Mouse (Mus musculus) A20 (cell line): ENCODE results near the gene Crip3.

Source experiments
- DNase-seq: peaks from one replicate; pipeline ENCODE4 v3.0.0-alpha.2; 2011; ENCODE audit warnings: low read depth, low spot score

Crip3 gene

DNA sequence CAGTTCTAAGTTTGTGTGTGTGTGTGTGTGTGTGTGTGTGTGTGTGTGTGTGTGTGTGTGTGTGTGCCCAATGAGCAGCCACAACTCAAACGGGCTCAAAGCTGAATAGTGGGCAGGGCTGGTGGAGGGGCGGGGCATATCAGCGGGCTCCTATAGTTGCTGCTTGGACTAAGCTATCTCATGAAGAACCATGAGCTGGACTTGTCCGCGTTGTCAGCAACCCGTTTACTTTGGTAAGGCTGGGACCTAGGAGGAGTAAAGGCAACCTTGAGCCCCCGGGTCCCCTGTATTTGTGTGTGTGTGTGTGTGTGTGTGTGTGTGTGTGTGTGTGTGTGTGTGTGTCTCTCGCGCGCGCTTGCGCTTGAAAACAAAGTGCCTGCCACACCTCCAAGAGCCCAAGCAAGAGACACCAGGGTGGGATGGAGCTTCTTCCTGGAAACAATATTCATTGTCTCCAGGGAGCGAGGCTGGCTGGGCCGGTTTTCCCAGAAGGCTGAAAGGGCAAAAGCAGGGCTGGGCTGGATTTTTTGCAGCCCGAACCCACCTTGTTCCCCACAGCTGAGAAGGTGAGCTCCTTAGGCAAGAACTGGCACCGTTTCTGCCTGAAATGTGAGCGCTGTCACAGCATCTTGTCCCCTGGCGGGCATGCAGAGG is at the start of gene Crip3:
Crip3 (plus strand) TSS at position 166 of the 654 bp plus-strand sequence.
- no peak for DNase-seq

DNA sequence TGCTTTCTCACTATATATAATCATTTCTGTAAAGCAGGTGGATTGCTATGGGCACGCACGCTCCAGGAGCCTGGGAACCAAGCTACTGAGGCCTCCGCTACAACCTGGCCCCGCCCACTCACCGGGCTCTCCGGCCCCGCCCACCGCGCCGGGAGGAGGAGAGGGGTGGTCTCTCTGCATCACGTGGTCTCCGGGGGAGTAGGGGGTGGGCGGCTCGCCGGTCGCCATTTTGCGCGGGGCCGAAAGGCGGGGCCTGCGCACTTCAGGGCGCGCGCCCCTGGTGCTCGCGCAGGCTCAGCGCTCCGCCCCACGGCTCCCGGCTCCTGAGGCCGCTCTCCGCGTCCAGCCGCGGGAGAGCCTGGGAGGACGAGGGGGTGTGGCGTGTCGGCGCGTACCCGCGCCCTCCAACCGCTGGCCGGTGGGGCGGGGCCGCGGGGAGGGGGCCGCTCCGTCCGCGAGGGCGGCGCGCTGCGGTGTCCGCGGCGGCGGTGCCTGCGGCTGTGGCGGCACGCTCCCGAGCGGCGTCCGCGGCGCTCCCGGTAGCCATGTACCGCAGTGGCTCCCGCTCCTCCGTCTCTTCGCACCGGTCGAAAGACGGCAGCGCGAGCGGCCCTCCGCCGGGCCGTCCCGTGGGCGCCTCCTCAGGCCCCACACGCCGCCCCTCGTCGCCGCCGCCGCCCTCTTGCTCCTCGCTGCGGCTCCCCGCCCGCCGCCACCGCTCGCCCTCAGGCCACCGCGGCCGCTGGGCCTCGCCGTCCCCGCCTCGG is 45.2 kb upstream of the Crip3 start, which contains the start of gene Zfp318:
Zfp318 (plus strand) TSS at position 438 of the 767 bp plus-strand sequence.
- DNase-seq = peak; percentile 97

DNA sequence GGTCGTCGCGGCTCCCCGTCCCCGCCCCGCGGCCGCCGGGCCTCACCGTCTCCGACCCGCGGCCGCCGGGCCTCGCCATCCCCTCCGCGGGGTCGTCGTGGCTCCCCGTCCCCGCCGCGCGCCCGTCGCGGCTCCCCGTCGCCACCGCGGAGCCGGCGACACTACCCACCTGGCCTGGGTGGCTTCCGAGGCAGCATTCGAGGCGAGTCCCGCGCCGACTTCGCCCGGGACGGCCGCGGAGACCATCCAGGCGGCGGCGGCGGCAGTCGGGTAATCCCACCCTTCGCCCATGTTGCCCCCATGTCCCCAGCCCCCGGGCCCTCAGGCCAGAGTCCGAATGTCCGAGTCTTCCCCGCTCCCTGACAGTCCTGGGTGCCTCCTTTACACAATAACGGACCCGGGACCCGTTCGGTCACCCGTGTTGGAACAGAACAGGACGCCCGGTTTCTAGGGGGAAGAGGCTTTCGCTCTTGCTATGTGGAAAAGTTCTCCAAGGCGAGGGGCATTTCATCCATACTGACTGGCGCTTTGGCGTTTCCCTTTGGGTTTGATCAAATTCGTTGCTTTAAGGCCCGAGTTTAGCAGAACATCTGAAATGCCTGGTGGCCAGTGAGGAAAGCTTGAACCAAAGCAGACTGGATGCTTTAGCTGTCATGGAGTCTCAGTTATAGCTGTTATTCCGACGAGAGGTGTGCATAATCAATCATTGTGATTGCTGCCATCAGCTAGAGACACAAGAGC is 44.5 kb upstream of the Crip3 start:
- DNase-seq = peak; percentile 52

DNA sequence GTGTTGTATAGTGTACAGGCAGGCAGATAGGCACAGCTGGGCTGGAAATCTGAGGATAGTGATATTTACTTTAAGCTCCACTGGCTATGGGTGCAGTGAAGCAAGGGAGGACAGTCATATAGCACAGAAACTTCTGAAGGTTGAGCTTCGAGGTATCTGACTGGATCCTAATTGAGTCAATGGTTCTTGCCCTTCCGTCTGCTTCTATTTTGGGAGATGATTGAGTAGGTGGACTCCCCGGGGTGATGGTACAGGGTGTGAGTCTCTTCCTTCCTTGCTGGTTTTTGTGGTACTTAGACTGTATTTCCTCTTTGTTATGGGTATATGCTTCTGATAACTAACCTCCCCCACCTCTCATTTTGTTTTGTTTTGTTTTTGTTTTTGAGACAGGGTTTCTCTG is 40.5 kb upstream of the Crip3 start:
- DNase-seq = peak; percentile 75

DNA sequence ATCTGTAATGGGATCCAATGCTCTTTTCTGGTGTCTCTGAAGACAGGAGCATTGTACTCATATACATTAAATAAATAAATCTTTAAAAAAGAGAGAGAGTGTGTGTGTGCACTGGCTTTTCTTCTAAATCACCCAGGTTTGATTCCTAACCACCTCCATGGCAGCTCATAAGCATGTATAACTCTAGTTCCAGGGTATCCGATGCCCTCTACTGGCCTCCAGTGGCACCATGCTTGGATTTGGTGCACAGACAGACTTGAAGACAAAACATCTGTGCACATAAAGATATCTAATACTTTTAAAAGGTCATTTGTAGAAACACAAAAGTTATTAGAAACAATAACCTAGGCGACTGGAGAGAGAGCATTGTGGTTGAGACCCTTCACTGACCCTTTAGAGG is 35.7 kb upstream of the Crip3 start:
- peak; percentile 65 for DNase-seq

DNA sequence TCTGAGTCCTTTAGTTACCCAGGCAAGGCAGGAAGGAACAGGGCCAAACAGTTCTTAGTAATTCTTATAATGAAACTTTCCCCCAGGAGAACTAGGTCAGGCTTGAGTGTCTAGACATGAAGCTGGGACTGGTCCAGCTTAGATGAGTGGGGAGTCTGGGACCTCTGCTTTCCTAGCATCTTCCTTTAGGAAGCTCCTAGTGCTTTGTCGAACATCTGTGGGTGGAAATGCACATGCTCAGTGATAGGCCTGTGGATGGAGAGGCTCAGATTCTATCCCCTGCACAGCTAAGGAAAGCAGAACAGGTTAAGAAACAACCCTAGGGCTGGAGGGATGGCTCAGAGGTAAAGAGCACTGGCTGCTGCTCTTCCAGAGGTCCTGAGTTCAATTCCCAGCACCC is 34.1 kb upstream of the Crip3 start:
- no peak for DNase-seq

DNA sequence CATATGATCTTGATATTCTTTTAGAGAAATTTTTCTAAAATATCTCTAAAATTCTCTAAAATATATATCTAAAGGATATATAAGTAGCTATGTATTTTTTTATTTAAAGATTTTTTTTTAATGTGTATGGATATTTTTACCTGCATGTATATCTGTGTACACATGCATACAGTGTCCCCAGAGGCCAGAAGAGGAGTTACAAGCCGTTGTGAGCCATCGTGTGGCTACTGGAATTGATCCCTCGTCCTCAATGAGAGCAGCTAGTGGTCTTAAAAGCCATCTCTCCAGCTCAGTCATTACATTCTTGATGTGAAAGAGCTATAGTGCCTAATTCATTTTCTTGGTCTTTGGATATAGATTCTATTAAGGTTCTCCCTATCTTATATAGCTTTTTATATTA is 20.2 kb upstream of the Crip3 start:
- peak; percentile 15 for DNase-seq

DNA sequence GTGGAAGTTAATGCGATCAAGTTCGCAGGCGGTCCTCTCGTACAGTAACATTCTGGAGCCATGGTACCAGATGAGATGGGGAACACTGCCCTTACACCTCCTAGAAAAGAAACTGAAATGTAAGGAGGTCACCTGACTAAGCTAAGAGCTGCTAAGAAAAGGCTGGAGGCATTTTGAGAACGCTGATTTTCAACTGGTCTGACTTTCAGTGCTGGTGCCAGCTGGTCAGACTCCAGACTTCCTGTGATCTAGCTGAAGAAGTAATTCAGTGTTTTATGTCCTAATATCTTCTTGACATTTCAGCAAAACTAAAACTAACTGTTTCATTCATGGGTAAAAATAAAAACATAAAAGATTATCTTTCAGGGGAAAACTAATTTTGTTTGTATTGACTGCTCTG is 10.1 kb upstream of the Crip3 start:
- DNase-seq = no peak

DNA sequence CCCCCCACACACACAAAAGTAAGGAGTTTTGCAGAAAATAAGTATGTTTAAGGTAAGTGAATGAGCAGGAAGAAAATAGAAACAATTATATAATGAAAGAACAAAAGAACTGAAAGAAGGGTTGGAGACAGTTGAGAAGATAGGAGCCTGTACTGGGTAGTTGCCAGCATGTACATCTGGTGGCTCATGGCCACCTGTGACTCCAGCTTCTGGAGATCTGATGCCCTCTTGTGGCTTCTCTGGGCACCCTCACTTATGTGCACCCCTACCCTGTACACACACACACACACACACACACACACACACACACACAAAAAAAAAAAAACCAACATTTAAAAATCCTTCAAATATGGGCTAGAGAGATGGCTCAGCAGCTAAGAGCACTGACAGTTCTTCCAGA is 9.0 kb upstream of the Crip3 start:
- DNase-seq = peak; percentile 63

DNA sequence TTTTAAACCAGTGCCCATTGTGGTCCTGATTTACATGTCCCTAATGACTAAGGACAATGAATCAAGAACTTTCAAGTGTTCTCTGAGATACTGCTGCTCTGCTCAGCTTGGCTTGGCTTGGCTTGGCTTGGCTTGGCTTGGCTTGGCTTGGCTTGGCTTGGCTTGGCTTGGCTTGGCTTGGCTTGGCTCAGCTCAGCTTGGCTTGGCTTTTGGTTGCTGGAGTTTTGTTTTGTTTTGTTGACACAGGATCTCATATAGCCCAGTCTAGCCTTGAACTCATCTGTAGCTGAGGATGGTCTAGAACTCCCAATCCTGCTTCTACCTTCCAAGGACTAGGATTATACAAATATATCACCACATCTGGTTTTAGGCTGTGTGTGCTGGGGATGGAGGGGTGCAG is 2.2 kb upstream of the Crip3 start:
- DNase-seq = no peak

DNA sequence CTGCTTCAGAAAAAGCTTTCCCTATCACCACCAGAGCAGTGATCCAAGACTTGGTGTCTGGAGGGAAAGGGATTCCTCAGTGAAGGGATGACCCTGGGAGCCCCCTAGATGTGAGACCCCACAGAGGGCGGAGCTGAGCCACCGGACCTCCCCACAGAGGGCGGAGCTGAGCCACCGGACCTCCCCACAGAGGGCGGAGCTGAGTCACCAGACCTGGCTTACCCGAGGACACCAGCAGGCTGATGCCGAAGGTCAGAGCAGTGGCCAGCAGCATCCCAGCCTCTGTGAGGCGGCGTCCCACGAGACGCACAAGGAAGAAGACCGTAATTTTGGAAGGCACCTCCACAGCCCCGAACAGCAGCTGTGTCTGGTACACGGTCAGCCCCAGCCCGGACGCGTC is 4.9 kb downstream of the Crip3 start:
- no peak for DNase-seq

DNA sequence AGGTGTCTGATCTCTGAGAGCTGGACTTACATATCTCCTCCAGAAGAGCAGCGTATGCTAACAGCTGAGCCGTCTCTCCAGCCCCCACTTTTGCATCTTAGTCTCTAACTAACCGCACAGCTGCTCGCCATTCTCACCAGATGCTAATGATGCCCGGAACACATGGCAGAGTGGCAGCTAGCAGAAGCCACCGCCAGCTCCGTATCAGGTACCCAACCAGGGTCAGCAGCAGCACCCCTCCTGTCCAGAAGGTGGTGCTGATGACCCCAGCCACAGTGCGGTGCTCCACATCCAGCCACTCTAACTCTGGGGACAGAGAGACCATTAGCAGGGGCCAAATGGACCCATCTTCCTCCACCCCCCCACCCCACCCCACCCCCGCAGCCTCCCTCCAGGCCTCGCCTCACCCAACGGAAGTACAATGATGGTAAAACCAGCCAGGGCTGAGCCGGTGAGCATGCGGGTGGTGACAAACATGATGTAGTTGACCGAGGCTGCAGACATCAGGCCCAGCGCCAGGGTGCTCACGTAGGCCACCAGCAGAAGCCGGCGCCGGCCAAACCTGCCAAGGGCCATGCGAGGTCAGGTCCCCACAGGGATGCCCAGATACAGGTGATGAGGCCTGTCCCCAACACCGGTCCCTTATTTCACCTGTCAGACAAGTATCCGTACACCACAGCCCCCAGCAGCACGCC is 8.1 kb downstream of the Crip3 start:
- DNase-seq = peak; percentile 24

DNA sequence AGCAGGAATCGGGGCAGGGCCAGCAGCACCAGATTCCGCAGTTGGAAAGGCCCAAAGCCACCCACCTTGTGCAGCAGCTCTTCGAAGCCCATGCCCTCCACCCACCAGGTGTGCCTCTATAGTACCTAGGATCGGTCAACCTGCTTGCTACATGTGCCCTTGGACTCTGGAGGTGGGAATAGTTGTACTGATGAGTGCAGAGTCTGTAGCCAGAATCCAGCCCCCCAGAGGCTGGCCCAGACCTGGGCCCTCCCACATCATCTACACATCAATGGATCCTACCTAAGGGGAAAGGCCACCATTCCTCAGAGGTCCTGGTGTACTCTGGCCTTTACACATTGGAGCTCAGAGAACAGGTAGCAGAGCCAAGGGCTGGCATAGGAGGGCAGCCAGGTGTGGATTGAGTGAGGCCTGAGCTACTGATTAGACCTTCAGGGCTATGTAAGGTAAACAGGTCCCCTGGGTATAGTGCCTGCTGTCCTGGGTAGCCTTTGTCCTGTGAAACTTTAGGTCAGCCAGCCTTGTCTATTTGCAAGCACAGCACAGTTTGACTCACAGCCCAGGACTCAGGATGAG is 9.7 kb downstream of the Crip3 start, which contains the start of gene Slc22a7:
Slc22a7 (minus strand) TSS at position 160 of the 576 bp plus-strand sequence.
- DNase-seq = no peak

DNA sequence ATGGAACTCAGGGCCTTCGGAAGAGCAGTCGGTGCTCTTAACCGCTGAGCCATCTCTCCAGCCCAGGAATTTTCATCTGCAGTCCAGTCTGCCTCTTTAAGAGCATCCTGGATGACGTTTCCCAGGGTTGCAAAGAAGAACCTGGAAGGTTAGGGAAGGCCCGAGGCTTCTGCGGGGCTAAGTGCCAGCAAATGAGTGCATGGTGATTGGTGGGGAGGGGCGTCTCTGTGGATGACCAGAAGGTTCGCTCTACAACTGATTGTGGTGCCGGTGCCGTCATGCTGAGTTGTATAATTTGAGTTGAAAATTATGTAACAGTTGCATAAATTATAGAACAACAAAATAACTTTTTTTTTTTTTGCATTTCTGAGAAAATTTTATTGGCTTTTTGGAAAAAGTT is 10.4 kb downstream of the Crip3 start:
- DNase-seq = no peak

DNA sequence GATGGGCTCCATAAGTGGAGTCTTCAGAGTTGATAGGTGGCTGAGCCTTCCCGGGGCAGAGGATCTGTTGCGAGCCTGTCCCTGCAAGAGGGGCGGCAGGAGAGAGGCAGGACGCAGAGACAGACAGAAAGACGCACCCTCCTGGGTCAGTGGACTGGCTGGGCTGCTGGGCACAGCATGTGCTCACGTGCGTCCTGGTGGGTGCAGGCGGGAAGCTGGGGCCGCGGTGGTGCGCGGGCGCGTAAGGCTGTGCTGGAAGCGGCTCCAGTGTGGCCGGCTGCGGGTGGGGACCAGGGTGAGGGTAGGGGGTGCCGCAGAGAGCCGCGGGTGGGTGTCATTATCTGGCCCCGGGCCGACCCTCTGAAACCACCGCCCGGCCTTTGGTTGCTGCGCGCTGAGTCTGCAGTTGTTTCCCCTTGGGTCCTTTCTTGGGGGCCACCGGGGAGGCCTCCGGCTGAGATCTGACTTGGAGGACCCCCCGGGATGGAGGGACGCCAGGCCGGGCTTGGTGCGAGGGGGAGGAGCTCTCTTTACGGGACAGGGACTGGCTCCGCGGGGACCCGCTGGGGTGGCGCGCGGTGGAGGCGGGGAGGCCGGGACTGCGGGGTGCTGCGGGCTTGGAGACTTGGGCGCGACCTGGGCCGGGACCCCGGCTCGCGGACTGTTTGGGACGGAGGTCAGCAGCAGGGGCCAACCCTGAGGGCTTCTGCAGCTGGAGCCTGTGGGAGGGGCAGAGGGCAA is 16.3 kb downstream of the Crip3 start:
- no peak for DNase-seq

DNA sequence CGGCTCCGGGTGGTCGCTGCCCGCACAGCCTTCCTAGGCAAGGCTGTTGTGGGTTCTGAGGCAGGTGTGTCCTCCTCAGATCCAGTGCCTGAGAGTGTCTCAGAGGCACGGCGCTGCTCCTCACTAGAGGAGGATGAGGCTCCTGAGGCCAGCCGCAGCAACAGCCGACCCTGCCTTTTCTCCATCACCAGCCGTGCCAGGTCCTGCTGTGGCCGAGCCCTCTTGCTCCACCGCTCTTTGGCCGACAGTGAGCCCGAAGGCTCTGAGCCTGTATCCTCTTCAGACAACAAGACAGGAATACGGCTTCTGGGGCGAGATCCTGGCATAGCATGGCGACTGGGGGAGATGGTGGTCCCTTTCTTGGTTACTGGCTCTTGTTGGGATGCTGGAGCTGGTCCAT is 17.5 kb downstream of the Crip3 start:
- DNase-seq = no peak

DNA sequence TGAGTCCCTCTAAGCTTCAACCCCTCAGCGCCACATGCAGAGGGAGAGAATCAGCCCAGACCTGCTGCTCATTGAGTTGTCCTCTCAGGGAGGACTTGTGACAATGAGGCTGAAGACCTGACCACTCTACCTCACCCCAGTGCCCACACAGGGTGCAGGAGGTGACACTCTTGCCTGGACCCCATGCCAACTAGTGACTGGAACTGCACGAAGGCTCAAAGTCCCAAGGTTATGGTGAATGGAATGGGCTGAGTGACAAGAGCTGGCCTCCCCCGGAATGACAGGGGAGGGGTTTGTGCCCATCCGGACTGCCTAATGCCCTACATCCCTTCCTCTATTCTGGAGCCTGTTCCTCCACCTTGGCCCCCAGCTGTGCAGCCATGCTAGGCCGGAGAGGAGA is 24.0 kb downstream of the Crip3 start:
- DNase-seq = no peak

DNA sequence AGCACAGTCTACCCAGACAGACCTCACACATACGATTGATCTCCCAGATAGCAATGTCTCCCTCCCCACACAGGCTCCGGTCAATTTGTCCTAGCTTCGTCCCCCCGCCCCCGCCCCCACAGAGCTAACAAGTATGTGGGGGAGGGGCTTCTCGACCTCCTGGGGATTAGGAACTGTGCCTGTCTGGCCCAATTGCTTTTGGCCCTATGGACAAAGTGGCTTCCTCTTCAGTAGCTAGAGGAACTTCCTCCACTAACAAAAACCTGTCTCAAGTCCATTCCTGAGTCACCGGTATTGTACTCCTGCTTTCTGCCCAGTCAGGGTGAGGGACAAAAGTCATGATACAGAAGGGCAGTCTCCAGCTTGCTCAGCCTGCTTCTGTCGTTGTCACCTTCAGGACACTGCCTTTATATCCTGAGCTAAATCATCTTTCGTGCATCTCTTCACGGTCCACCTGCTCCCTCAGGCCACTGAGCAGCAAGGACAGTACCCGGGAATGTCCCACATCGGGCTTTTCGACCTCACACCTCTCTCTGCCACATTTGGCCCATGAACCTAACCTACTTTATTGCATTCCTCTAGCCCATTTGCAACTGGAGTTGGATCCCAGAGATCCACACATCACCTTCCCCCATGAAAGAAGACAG is 24.7 kb downstream of the Crip3 start:
- DNase-seq = no peak

DNA sequence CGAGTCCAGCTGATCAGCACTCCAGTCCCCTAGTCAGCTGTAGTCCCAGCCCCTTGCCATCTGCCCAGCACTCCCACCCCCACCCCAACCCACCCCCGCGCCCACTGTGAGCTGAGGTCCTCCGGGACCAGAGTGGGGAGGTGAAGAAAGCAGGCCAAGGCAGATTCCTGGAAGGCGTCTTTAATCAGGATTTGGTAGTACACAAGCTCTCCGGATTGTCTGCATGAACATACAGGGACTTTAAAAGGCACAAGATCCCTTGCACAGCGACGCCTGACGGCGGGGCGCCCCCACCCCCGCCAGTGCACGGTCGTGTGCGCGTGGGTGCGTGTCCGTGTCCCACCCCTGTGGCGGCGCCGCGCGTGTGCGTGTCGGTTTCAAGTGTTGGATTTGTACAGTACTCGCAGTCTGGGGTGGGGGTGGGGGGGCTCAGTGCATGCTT is 25.3 kb downstream of the Crip3 start:
- no peak for DNase-seq

DNA sequence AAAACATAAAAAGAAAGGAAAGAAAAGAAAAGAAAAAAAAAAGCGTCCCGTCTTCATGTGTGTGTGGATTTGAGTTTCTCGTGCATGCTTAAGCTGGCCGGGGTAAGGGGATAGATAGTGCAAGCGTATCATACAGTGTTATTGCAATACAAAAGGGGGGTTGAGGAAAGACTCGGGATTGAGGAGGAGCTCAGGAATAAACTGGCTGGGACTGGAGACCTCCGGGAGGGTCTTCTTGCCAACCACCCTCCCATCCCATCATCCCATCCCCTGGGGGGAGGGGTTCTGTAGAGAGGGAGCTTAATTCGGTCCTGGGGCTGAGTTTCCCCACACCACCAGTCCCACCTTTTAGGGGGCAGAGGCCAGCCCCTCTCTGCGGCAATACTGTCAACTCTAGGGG is 25.8 kb downstream of the Crip3 start:
- no peak for DNase-seq
